Mouse (Mus musculus): ENCODE data around the gene Clasp2. TPM values are rescaled to one million over a fixed set of nuclear protein-coding genes. Genes with fewer than 3 reads are reported as not detected.
"Not testable (repeated sequence)": the region's sequence is repeated elsewhere in the genome, so short reads cannot be mapped to it uniquely, and the experiment has no call there.

Clasp2 gene
- polyA plus RNA-seq (2015; fragmentation: Nextera tagmentation; extraction: Ambion mirVana): 28.0 and 31.2 TPM in 2 replicates

DNA sequence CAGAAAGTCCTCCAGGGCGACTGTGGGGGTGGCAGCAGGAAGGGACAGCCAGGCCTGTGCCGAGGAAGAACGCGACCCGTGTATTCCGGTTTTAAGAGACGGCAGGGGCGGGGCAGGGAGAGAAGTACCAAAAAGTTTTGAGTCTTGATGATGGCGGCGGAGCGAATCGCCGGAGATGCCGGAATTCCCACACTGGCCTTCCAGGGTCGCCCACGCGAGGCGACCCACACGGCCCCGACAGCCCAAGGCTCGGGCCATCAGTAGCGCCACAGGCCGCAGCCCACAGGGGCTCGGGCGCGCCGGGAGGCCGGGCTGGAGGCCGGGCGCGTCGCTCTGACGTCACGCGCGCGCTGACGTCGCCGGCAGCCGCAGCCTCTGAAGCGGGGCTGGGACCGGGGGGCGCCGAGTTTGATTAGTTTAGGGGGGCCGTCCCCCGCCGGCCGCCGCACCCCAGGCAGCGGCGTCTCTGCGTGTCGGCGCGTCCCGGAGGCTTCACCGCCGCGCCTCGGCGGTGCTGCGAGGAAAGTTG lies at the start of gene Clasp2:
Gene Clasp2, plus strand, starts transcription at position 366 of the 529 bp plus-strand sequence.
- peak; percentile 94 for ATAC-seq (ENCODE audit: insufficient number of reproducible peaks, insufficient read depth, low FRiP score, low TSS enrichment, low read depth)
- 1% methylated on average over 63 of the region's 63 CpGs for WGBS

DNA sequence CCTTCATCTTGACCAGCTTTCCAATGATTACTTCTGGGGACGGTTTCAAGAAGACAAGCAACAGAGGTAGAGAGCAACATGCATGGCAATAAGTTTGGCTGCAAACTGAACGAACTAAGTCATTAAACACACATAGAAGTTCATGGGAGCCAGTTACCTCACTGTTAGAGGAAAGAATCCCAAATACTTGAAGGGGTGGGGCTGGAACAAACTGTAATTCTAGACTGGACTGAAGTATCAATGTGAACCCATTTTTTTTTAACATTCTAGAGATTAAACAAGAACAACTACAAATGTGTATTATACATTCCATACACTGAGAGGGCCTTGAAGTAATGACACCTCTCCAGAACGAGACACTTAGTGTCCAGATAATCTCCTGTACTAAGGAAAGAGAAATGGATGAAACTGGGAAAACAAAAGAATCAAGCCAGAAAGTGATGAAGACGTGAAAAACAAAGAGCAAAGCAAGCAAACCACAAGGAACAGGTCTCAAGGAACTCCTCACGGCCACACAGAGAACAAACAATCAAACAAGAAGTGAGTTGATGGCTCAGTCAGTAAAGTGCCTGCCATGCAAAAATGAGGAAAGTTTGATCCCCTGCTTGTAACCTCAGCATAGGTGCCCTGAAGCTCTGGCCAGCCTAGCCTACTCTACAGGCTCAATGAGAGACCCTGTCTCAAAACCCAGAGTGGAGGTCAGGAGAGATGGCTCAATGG lies 39.7 kb upstream of the Clasp2 start:
- ATAC-seq (ENCODE audit: insufficient number of reproducible peaks, insufficient read depth, low FRiP score, low TSS enrichment, low read depth): no peak
- Histone ChIP-seq H3K4me1 (peaks cover 25% of the 10 kb centered on the region), H3K27ac (no peak overlapping the region), H3K9me3 (no peaks in the 10 kb centered on the region), H3K9ac (no peak overlapping the region), H3K36me3 (peaks cover 19% of the 10 kb centered on the region), H3K27me3 (no peaks in the 10 kb centered on the region), H3K4me2 (no peak overlapping the region), H3K4me3 (no peak overlapping the region)
- WGBS: 79% methylated on average over 5 of the region's 5 CpGs

More for the DNA sequence above, at the start of gene Clasp2:
- Histone ChIP-seq H3K4me3 (peak within 1 kb of the TSS; percentile 93), H3K9ac (peak within 1 kb of the TSS; percentile 91), H3K4me1 (peaks cover 12% of the 10 kb centered on the region), H3K36me3 (no peaks in the 10 kb centered on the region), H3K4me2 (peak within 1 kb of the TSS; percentile 91), H3K27me3 (no peaks in the 10 kb centered on the region), H3K27ac (peak within 1 kb of the TSS; percentile 86), H3K9me3 (no peaks in the 10 kb centered on the region)

DNA sequence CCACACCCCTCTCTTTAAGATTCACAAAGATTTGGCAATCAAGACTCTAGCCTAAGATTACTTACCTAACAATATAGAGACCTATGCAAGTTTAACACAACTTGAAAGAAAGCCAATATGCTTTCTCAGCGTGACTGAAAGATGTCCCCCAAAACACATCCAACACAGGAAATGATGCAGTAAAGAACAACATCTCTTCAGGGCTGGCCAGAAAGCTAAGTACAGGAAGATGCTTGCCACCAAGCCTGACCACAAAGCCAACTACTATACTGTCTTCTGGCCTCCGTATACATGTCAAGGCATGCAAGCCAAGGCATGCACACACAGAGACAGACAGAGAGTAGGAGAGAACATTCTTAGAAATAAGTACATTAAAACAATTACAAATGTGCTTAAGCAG lies 35.2 kb upstream of the Clasp2 start:
- Histone ChIP-seq H3K9me3 (no peaks in the 10 kb centered on the region), H3K4me1 (peaks cover 31% of the 10 kb centered on the region), H3K4me2 (peak overlapping the region; percentile 76), H3K27me3 (no peaks in the 10 kb centered on the region), H3K9ac (peak overlapping the region; percentile 97; the same call in 1 of the 2 replicates), H3K36me3 (peaks cover 2% of the 10 kb centered on the region; the same call in 1 of the 2 replicates), H3K27ac (no peak overlapping the region), H3K4me3 (peak overlapping the region; percentile 98)
- 69% methylated on average over 2 of the region's 2 CpGs for WGBS
- ATAC-seq (ENCODE audit: insufficient number of reproducible peaks, insufficient read depth, low FRiP score, low TSS enrichment, low read depth): no peak

DNA sequence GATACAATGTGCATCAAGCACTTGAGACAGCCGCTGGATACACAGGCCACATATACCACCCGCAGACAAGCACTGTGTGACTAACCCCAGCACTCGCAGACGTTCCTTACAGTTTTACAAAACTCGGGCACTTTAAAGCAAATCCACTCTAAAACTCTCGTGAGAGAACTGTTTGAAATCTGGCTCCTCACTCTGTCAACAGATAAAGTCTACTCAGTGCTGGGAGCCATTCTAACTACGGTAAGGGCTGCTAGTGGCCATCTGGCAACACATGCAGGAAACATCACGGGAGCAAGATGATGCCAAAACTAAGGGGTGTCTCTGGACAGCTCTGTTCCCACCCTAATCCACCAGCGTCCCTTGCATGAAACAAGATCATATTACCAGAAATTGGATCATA lies 34.4 kb upstream of the Clasp2 start:
- H3K4me2 ChIP-seq: peak overlapping the region; percentile 76
- peak overlapping the region; percentile 98 for H3K4me3 ChIP-seq
- peaks cover 2% of the 10 kb centered on the region; the same call in 1 of the 2 replicates for H3K36me3 ChIP-seq
- H3K9ac ChIP-seq: peak overlapping the region; percentile 97
- no peaks in the 10 kb centered on the region for H3K9me3 ChIP-seq
- no peaks in the 10 kb centered on the region for H3K27me3 ChIP-seq
- no peak for ATAC-seq (ENCODE audit: insufficient number of reproducible peaks, insufficient read depth, low FRiP score, low TSS enrichment, low read depth)
- WGBS: 55% methylated on average over 9 of the region's 9 CpGs
- H3K27ac ChIP-seq: no peak overlapping the region
- peaks cover 30% of the 10 kb centered on the region for H3K4me1 ChIP-seq

DNA sequence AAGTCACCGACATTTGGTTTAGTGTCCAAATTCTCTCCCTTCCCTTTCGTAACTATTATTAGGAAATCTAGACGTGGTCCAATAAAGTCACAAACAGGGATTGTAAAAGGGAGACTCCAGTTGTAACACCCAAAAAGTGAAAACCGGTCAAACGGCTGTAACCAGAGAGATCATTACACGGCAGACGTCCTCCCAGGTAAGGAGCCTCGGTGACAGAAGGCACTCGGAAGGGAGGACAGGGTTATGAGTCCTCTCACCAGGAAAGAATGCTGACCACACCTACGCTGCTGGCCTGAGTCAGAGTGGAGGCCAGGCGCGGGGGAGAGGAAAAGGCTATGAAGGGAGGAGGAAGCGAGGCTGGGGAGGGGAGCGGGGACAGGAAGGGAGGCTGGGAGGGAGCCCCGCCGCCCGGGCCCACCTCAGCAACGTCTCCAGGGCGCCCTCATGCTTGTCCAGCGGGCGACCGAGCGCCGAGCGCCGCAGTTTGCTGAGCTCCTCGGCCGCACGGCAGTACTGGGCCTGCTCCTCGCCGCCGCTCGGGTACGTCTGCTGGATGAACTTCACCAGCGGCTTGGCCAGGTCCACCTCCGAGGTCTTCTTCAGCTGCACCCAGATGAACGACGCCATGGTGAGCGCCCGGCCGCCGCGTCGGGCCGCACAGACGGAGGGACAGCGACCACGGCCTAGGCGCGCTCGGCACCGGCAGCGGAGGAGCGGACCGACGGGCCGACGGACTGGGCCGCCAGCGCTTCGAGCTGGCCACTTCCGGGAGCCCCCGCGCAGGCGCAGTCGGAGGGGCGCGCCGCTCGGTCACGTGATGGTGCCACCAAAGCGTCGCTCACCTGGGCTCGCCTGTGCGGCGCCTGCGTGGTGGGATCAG lies 33.6 kb upstream of the Clasp2 start, which contains the start of gene Pdcd6ip:
Gene Pdcd6ip, minus strand, starts transcription at position 779 of the 880 bp plus-strand sequence.
- peak within 1 kb of the TSS; percentile 97 for H3K9ac ChIP-seq

DNA sequence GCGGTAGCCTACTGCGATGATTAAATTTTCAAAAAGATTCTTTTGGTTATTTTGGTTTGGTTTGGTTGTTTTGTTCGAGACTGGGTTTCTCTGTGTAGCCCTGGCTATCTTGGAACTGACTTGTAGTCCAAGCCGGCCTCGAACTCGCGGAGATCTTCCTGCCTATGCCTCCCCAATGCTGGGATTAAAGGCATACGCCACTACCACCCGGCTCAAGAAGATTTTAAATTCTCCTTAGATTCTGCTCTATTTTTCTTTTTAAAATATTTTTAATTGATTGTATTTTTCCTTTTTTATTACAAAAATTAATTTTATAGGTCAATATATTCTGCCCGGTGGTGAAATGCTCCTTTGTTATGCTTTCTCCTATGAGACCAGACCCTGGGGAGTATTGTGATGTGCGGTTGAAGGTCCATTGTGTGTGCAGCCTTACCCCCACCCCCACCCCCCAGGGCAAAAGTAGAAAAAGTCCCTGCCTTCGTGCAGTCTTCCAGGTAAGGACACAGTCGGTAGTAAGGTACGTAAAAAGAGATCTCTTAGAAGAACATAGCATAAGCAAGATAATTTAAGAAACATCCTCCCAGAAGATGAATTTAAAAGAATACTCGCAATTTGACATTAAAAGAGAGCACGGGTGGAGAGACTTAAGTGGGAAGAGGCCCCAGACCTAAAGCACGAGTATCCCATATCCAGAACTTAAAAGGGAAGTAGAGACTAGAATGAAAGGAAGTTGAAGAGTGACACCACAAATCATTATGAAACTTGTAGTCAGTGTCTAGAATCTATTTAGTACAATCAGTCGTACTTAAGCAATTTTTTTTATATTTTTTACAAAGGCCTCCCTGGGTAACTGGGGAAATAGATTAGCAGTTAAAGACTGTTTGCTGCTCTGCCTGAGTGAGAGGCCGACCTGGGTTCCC lies 32.7 kb upstream of the Clasp2 start:
- no peaks in the 10 kb centered on the region for H3K27me3 ChIP-seq
- ATAC-seq (ENCODE audit: insufficient number of reproducible peaks, insufficient read depth, low FRiP score, low TSS enrichment, low read depth): peak; percentile 15; the same call in 1 of the 2 replicates
- peak overlapping the region; percentile 98 for H3K4me3 ChIP-seq
- peaks cover 2% of the 10 kb centered on the region; the same call in 1 of the 2 replicates for H3K36me3 ChIP-seq
- H3K27ac ChIP-seq: no peak overlapping the region
- H3K9ac ChIP-seq: peak overlapping the region; percentile 97
- WGBS: 55% methylated on average over 19 of the region's 19 CpGs
- peaks cover 27% of the 10 kb centered on the region for H3K4me1 ChIP-seq
- H3K9me3 ChIP-seq: no peaks in the 10 kb centered on the region
- H3K4me2 ChIP-seq: peak overlapping the region; percentile 76

More for the DNA sequence above, 33.6 kb upstream of the Clasp2 start, which contains the start of gene Pdcd6ip:
- WGBS: 1% methylated on average over 73 of the region's 77 CpGs
- Histone ChIP-seq H3K9me3 (no peaks in the 10 kb centered on the region), H3K27me3 (no peaks in the 10 kb centered on the region), H3K36me3 (peaks cover 2% of the 10 kb centered on the region; the same call in 1 of the 2 replicates), H3K4me2 (peak within 1 kb of the TSS; percentile 76), H3K27ac (peak within 1 kb of the TSS; percentile 86), H3K4me3 (peak within 1 kb of the TSS; percentile 98), H3K4me1 (peaks cover 27% of the 10 kb centered on the region)
- ATAC-seq (ENCODE audit: insufficient number of reproducible peaks, insufficient read depth, low FRiP score, low TSS enrichment, low read depth): peak; percentile 85

DNA sequence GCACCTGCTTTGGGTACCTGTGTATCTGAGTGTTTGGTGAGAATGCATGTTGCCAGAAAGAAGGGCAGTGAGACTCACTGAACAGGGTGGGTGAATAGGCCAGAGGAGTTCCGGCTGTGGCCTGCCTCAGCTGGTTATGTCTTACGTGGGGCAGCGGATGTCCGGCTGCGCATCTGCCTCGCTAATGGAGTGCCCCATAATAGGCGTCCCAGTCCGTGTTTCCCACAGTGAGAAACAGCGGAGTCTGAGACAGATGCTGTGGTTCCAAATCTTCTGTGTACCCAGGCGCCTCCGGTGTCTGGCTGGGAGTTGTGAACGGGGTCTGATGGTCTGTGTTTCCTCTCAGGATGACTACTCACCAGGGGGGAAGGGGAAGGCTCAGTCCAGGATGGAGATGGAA lies 30.4 kb upstream of the Clasp2 start:
- H3K9ac ChIP-seq: no peak overlapping the region
- no peak overlapping the region for H3K27ac ChIP-seq
- H3K4me1 ChIP-seq: peaks cover 13% of the 10 kb centered on the region
- H3K4me3 ChIP-seq: no peak overlapping the region
- H3K9me3 ChIP-seq: no peaks in the 10 kb centered on the region
- WGBS: 80% methylated on average over 12 of the region's 12 CpGs
- ATAC-seq (ENCODE audit: insufficient number of reproducible peaks, insufficient read depth, low FRiP score, low TSS enrichment, low read depth): no peak
- H3K4me2 ChIP-seq: no peak overlapping the region
- no peaks in the 10 kb centered on the region for H3K27me3 ChIP-seq
- H3K36me3 ChIP-seq: no peaks in the 10 kb centered on the region

DNA sequence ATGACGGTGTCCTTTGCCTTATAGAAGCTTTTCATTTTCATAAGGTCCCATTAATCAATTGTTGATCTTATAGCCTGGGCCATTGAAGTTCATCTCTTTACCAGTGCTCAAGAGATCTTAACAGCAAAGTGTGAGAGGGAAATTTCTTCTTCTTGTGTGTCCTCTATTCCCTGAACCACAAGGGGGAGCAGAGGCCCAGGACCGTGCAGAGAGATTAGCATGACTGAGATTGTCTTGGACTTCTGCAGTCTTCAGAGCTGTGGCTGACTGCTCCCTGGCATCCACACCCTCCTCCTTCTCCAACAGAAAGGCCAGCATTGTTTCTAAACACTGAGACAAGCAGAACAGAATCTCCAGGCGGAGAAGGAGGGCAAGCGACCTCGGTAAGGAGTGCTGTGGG lies 22.2 kb upstream of the Clasp2 start:
- no peak overlapping the region for H3K4me3 ChIP-seq
- H3K9me3 ChIP-seq: no peaks in the 10 kb centered on the region
- H3K4me1 ChIP-seq: no peaks in the 10 kb centered on the region
- no peaks in the 10 kb centered on the region for H3K36me3 ChIP-seq
- H3K9ac ChIP-seq: no peak overlapping the region
- no peaks in the 10 kb centered on the region for H3K27me3 ChIP-seq
- 31% methylated on average over 5 of the region's 5 CpGs for WGBS
- ATAC-seq (ENCODE audit: insufficient number of reproducible peaks, insufficient read depth, low FRiP score, low TSS enrichment, low read depth): no peak
- H3K4me2 ChIP-seq: no peak overlapping the region
- H3K27ac ChIP-seq: no peak overlapping the region

DNA sequence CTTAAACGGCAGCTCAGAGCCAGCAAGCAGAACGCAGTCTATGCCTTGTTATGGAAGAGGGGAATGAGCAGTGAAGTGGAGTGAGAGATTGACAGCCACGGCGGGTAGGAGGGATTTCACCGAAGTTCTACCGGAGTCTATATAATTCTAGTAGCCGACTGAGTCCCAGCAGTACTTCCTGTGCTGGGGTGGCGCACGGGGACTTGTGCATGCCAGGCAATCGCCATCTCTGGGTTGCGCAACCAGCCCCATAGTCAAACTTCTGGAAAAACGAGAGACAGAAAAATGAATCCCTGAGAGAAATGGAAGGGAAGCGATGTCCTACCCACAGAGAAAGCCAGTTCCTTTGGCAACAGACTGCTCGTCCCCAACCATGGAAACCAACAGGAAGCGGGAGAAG lies 16.6 kb upstream of the Clasp2 start:
- ATAC-seq (ENCODE audit: insufficient number of reproducible peaks, insufficient read depth, low FRiP score, low TSS enrichment, low read depth): no peak
- Histone ChIP-seq H3K4me1 (no peaks in the 10 kb centered on the region), H3K36me3 (no peaks in the 10 kb centered on the region), H3K9me3 (no peaks in the 10 kb centered on the region), H3K4me3 (no peak overlapping the region), H3K27ac (no peak overlapping the region), H3K27me3 (no peaks in the 10 kb centered on the region), H3K9ac (no peak overlapping the region), H3K4me2 (no peak overlapping the region)
- WGBS: 84% methylated on average over 15 of the region's 15 CpGs

DNA sequence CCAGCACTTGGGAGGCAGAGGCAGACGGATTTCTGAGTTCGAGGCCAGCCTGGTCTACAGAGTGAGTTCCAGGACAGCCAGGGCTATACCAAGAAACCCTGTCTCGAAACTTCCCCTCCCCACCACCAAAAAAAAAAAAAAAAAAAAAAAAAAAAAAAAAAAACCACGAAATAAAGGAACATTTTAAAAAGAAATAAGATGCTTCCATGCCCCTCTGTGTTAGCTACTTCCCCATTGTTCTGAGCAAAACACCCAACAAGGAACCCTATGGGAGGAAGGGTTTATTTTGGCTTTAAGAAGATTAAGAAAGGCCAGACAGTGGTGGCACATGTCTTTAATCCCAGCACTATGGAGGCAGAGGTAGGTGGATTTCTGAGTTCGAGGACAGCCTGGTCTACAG lies 15.7 kb upstream of the Clasp2 start:
- H3K36me3 ChIP-seq; H3K27ac ChIP-seq; ATAC-seq (ENCODE audit: insufficient number of reproducible peaks, insufficient read depth, low FRiP score, low TSS enrichment, low read depth); H3K27me3 ChIP-seq; H3K4me2 ChIP-seq; H3K4me1 ChIP-seq; H3K9me3 ChIP-seq; H3K9ac ChIP-seq; H3K4me3 ChIP-seq: not testable (repeated sequence)
- 75% methylated on average over 5 of the region's 5 CpGs for WGBS

Data from embryonic facial prominence, embryonic 13.5 days (tissue).